Mouse (Mus musculus): ENCODE results near the gene Tesk2.

GRCm38 (mm10) chr4:116788956-116789355 lies 68.2 kb downstream of the Tesk2 start:
- no peak for TF ChIP-seq POLR2A (IDR thresholded peaks at IDR 0.05; ENCODE audit: low read depth, low read length)
- peak; percentile 38; the same call in 1 of the 2 replicates for TF ChIP-seq CTCF (IDR thresholded peaks at IDR 0.05; ENCODE audit: extremely low read depth, insufficient read depth, insufficient read length, insufficient replicate concordance)

Data from spleen, adult 2 months (tissue).